Mouse (Mus musculus) limb, embryonic 11.5 days (tissue): Measurements from ENCODE around the gene Cdh12. TPM values are rescaled to one million over a fixed set of nuclear protein-coding genes. Genes with fewer than 3 reads are reported as not detected.
"Not testable (repeated sequence)": the region's sequence is repeated elsewhere in the genome, so short reads cannot be mapped to it uniquely, and the experiment has no call there.

Experiments
- ATAC-seq: fragments of 200-750 bp; cut with Nextera tagmentation; 2 replicates; pipeline ENCODE4 v1.8.0; 2017; ENCODE audit warnings: low read depth; ENCODE audit not compliant: insufficient number of reproducible peaks, low FRiP score, low TSS enrichment
- DNase-seq: peaks from one replicate; pipeline ENCODE4 v3.0.0-alpha.2; 2015; ENCODE audit warnings: low spot score
- H3K27ac ChIP-seq: fragments of 300-500 bp; sonication (generic); replicated peaks from 2 replicates; pipeline ENCODE4 v1.5.1; 2014; ENCODE audit warnings: low read depth, mild to moderate bottlenecking, low read length
- H3K27me3 ChIP-seq: fragments of 300-500 bp; sonication (generic); 2 replicates; pipeline ENCODE4 v1.6.1; 2014; ENCODE audit warnings: mild to moderate bottlenecking, low read length, mixed read lengths; ENCODE audit not compliant: control insufficient read depth, insufficient read depth
- H3K36me3 ChIP-seq: fragments of 300-500 bp; sonication (generic); 2 replicates; pipeline ENCODE4 v1.6.1; 2014; ENCODE audit warnings: mild to moderate bottlenecking, low read length, moderate library complexity, mixed read lengths; ENCODE audit not compliant: control insufficient read depth, insufficient read depth
- H3K4me1 ChIP-seq: fragments of 300-500 bp; sonication (generic); 2 replicates; pipeline ENCODE4 v1.6.1; 2014; ENCODE audit warnings: low read length, mixed read lengths; ENCODE audit not compliant: control insufficient read depth, insufficient read depth
- H3K4me2 ChIP-seq: fragments of 300-500 bp; sonication (generic); 2 replicates; pipeline ENCODE4 v1.6.1; 2014; ENCODE audit warnings: low read depth, mild to moderate bottlenecking, moderate library complexity; ENCODE audit not compliant: severe bottlenecking
- H3K4me3 ChIP-seq: fragments of 300-500 bp; sonication (generic); 2 replicates; pipeline ENCODE4 v1.5.1; 2014; ENCODE audit warnings: low read depth, low read length
- H3K9ac ChIP-seq: fragments of 300-500 bp; sonication (generic); 2 replicates; pipeline ENCODE4 v1.6.1; 2014; ENCODE audit warnings: mild to moderate bottlenecking, low read length
- H3K9me3 ChIP-seq: fragments of 300-500 bp; sonication (generic); 2 replicates; pipeline ENCODE4 v1.6.1; 2016; ENCODE audit warnings: low read length; ENCODE audit not compliant: control insufficient read depth
- WGBS: fragments of 180-500 bp; shearing (Covaris S2); extraction: QIAGEN DNeasy Blood & Tissue Kit; methylation state at CpG from one replicate; pipeline ENCODE4 v1.1.7; 2014; 5-methylcytosine and 5-hydroxymethylcytosine counted together
- polyA plus RNA-seq: library from polyadenylated mRNA; unstranded; fragments of >200 nt; fragmentation: Nextera tagmentation; extraction: Ambion mirVana; gene quantifications from 2 replicates; pipeline ENCODE4 v1.2.1, GENCODE M21; 2014

Gene Cdh12
- polyA plus RNA-seq, 1 experiment from 2014 or later, result 0.09 TPM

DNA sequence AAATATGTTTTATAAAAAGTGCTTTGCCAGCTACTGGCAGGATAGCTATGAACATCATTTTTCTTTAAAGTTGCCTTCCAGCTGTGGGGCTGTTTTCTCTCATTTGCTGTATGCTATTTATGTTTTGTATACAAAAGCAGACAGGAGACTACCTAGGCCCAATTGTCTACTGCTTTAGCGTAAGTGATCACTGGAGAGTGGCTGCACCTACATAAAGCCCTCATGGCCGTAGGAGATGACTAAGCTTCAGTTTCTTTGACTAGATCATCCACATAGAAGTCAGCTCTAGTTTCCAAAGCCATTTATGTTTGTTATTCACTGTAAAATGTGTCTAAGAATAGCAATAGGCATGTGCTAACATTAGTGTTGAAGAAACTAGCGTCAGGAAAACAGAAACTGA lies 926.8 kb downstream of the Cdh12 start:
- ATAC-seq (no peak), DNase-seq (no peak)
- H3K27ac ChIP-seq, result no peak overlapping the region
- no peaks in the 10 kb centered on the region for H3K9me3 ChIP-seq
- 92% methylated on average over 3 of the region's 3 CpGs for WGBS
- H3K36me3 ChIP-seq, result no peaks in the 10 kb centered on the region
- no peaks in the 10 kb centered on the region for H3K4me1 ChIP-seq
- no peak overlapping the region for H3K9ac ChIP-seq
- no peak overlapping the region for H3K4me3 ChIP-seq
- no peak overlapping the region for H3K4me2 ChIP-seq
- H3K27me3 ChIP-seq, result no peaks in the 10 kb centered on the region

DNA sequence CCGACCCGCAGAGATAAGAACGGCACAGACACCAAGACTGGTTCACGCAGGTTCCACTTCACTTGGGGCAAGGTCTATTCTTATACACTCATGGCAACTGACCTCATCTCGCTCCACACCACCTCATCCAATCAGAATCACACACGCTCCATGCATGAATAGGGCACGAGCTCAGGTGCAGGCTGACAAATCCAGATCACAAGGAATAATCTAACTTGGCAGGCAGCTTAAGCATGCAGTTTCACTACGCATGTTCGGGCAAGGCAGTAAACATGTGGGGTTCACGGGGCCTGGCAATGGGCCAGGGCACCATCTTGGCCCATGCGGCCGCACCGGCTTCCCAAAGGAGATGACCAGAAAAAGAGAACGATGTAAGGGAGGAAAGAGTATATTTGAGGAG lies 942.4 kb downstream of the Cdh12 start:
- H3K9me3 ChIP-seq, H3K9ac ChIP-seq, H3K27me3 ChIP-seq, H3K4me2 ChIP-seq, H3K27ac ChIP-seq, DNase-seq, H3K4me3 ChIP-seq, H3K4me1 ChIP-seq, H3K36me3 ChIP-seq, ATAC-seq: not testable (repeated sequence)
- 90% methylated on average over 14 of the region's 14 CpGs for WGBS

DNA sequence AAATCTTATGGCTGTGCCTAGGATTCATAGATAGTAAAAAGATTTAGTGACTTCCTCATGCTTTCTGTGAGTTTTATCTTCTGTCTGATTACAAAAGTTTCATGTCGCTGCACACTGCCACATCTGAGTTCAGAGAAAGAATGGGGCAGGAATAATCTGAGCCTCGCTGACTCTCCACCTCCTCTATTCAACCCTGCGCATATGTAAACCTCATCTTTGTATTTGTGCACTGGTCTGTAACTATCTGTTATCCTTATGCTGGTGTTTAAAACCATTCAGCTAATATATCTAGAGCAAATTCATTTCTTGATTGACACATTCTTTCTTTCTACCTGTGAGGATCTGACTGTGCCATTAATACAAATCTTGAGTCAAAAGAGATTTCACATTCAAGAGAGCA lies 944.0 kb downstream of the Cdh12 start:
- DNase-seq (no peak), ATAC-seq (no peak)
- H3K4me2 ChIP-seq, result no peak overlapping the region
- H3K27ac ChIP-seq, result no peak overlapping the region
- WGBS, result 91% methylated on average over 3 of the region's 3 CpGs
- no peaks in the 10 kb centered on the region for H3K27me3 ChIP-seq
- H3K36me3 ChIP-seq, result no peaks in the 10 kb centered on the region
- no peaks in the 10 kb centered on the region for H3K4me1 ChIP-seq
- no peaks in the 10 kb centered on the region for H3K9me3 ChIP-seq
- no peak overlapping the region for H3K9ac ChIP-seq
- no peak overlapping the region for H3K4me3 ChIP-seq

DNA sequence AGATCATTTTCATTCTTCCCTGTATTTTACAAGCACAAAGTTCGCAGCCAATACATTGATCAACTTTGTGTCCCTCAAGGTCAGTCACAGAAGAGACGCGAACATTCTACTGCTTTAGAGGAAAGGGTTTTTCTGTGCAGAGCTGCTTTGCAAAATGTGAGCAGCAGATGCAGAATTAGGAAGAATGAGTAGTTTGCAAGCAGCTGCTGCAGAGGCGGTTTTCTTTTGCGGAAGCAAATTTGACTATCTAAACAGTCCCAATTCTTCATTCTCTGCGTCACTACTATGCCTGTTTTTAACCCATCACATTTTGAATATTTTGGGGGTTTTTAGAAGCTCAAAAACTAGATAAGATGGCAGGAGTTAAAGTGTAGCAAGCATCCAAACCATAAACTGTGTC lies 956.1 kb downstream of the Cdh12 start:
- Histone ChIP-seq H3K4me3 (no peak overlapping the region), H3K27me3 (no peaks in the 10 kb centered on the region), H3K9ac (no peak overlapping the region), H3K4me2 (no peak overlapping the region), H3K4me1 (no peaks in the 10 kb centered on the region), H3K36me3 (no peaks in the 10 kb centered on the region), H3K27ac (no peak overlapping the region), H3K9me3 (no peaks in the 10 kb centered on the region)
- DNase-seq, result no peak
- ATAC-seq, result no peak
- 86% methylated on average over 6 of the region's 6 CpGs for WGBS

DNA sequence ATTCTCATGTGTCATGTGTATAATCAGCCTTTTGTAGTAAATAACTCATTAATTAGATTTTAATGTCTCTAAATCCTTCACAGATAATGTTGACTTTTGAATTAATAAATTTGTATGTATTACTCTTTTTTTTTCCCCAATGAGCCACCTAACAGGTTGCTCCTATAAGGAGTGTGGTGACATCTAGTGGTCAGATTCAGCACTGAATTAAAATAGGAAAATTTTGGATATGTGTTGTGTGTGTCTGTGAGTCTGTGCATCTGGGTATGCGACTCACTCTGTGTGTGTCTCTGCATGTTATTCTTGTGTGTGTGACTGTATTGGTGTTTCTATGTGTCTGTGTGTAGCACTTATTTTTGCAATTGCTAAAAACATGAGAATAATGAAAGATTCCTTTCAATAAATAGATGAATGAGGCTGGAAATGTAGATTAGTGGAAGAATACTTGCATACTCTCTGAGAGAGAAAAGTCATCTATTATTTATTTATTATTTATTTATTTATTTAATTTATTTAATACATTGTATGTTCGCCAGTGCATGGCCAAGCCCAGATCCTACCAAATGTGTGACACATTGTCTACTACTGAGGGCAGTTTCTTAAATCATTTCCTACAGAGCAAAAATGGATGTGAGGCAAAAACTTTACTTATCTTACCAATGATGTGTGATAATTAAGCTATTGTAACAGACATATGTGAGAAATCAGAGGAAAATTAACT lies 958.4 kb downstream of the Cdh12 start:
- H3K4me1 ChIP-seq, result no peaks in the 10 kb centered on the region
- no peaks in the 10 kb centered on the region for H3K27me3 ChIP-seq
- ATAC-seq, result no peak
- no peak overlapping the region for H3K27ac ChIP-seq
- 71% methylated on average over 2 of the region's 2 CpGs for WGBS
- no peak for DNase-seq
- H3K4me3 ChIP-seq, result no peak overlapping the region
- H3K9me3 ChIP-seq, result no peaks in the 10 kb centered on the region
- H3K9ac ChIP-seq, result no peak overlapping the region
- H3K36me3 ChIP-seq, result no peaks in the 10 kb centered on the region
- H3K4me2 ChIP-seq, result no peak overlapping the region

DNA sequence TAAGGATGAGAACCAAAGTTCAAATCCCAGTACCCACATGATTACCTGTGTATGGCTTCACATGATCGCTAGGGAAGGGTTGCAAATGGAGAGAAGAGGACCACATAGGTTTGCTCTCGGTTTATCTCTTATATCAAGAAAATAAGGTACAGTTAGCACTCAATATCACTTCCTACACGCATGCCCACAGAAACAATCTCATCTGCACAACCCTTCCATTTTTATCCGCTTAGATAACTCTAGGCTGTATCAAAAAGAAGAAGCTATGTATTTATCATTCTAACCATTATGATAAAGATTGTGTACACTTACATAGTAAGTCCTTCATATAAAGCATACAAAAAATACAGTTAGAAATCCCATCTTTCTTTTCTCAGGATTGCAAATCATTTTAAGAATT lies 988.3 kb downstream of the Cdh12 start:
- Histone ChIP-seq H3K9ac (no peak overlapping the region), H3K27ac (no peak overlapping the region), H3K4me2 (no peak overlapping the region), H3K9me3 (no peaks in the 10 kb centered on the region), H3K36me3 (no peaks in the 10 kb centered on the region), H3K27me3 (no peaks in the 10 kb centered on the region), H3K4me3 (no peak overlapping the region), H3K4me1 (no peaks in the 10 kb centered on the region)
- ATAC-seq (no peak), DNase-seq (no peak)
- 89% methylated on average over 4 of the region's 4 CpGs for WGBS

DNA sequence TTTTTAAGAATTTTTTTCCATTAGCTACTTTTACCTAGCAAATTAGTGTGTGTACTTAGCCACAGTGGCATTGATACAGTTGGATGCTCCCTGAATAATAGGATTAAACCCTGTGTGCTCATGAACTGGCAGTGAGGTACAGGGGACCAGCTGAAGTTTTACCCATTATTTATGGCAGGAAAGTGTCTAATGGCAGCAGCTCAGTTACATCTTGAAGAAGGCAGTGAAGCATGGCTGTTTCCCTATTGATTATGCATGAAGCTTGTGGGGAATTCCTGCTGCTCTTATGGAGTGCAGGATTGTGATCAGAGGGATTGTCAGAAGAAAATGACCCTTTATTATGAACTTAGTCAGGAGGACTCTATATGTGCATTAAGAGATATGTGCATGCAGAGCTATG lies 988.9 kb downstream of the Cdh12 start:
- H3K4me2 ChIP-seq, result no peak overlapping the region
- H3K9me3 ChIP-seq, result no peaks in the 10 kb centered on the region
- no peak overlapping the region for H3K9ac ChIP-seq
- H3K4me1 ChIP-seq, result no peaks in the 10 kb centered on the region
- H3K27me3 ChIP-seq, result no peaks in the 10 kb centered on the region
- no peak for ATAC-seq
- DNase-seq, result no peak
- H3K36me3 ChIP-seq, result no peaks in the 10 kb centered on the region
- H3K4me3 ChIP-seq, result no peak overlapping the region
- H3K27ac ChIP-seq, result no peak overlapping the region

DNA sequence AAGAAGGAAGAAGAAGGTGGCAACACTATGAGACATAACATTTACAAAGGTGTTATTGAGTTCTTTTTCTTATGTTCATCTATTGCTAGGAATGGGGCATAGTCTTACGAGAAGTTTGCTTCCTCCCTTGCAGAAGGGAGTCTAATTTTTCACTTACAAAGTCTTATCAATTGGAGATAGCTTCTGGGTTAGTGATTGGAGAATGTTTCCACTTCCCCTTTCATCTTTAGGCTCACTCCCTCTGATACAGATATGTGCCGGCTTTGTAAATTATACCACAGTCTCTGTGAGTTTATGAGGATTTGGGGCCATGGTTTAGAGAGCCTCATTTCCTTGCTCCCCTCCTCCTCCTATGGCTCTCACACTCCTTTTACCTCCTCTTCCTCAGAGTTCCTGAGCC lies 1009.0 kb downstream of the Cdh12 start:
- DNase-seq (no peak), ATAC-seq (no peak)
- Histone ChIP-seq H3K27me3 (no peaks in the 10 kb centered on the region), H3K27ac (no peak overlapping the region), H3K4me2 (no peak overlapping the region), H3K9ac (no peak overlapping the region), H3K4me3 (no peak overlapping the region), H3K9me3 (no peaks in the 10 kb centered on the region), H3K36me3 (no peaks in the 10 kb centered on the region), H3K4me1 (no peaks in the 10 kb centered on the region)
- 88% methylated on average over 2 of the region's 2 CpGs for WGBS

DNA sequence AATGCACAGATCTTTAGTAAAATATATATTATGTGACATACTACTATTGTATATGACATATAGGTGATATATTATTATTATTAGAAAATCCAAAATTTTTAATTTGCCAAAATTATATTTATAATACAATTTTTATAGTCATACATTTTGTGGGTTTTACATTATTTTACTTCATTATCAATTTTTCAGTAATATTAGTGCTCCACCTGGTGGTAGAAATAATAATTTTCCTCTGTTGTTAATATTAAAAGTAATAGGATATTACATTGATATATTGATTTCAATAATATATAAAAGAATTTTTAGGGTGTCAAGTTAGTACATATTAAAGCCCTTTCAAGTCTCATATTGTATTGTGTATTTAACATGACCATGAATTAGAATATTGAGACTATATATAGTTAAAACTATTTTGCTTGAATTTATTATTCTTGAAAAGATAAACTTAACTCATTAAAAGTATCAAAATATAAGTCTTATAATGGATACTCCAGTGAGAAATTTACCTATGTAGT lies 1070.3 kb downstream of the Cdh12 start:
- H3K27ac ChIP-seq, result no peak overlapping the region
- ATAC-seq (no peak), DNase-seq (no peak)

More for the DNA sequence above, 1070.3 kb downstream of the Cdh12 start:
- no peaks in the 10 kb centered on the region for H3K4me1 ChIP-seq
- H3K9me3 ChIP-seq, result no peaks in the 10 kb centered on the region
- H3K4me2 ChIP-seq, result no peak overlapping the region
- no peaks in the 10 kb centered on the region for H3K27me3 ChIP-seq
- H3K36me3 ChIP-seq, result no peaks in the 10 kb centered on the region
- H3K4me3 ChIP-seq, result no peak overlapping the region
- no peak overlapping the region for H3K9ac ChIP-seq
